Mouse (Mus musculus) midbrain, postnatal 0 days (tissue): ENCODE results near the gene Rem1. TPM values are rescaled to one million over a fixed set of nuclear protein-coding genes. Genes with fewer than 3 reads are reported as not detected.

Experiments
- ATAC-seq: fragments of 200-750 bp; cut with Nextera tagmentation; 2 replicates; pipeline ENCODE4 v1.8.0; 2017; ENCODE audit warnings: moderate number of reproducible peaks, mild to moderate bottlenecking, moderate TSS enrichment, moderate library complexity; ENCODE audit not compliant: low FRiP score
- DNase-seq: peaks from one replicate; pipeline ENCODE4 v3.0.0-alpha.2; 2015; ENCODE audit warnings: low spot score
- H3K27ac ChIP-seq: fragments of 300-500 bp; sonication (generic); 2 replicates; pipeline ENCODE4 v1.5.1; 2014; ENCODE audit warnings: low read depth, mild to moderate bottlenecking, low read length, mixed read lengths
- H3K27me3 ChIP-seq: fragments of 300-500 bp; sonication (generic); 2 replicates; pipeline ENCODE4 v1.6.1; 2014; ENCODE audit warnings: low read length, control low read depth, mixed read lengths; ENCODE audit not compliant: insufficient read depth
- H3K36me3 ChIP-seq: fragments of 300-500 bp; sonication (generic); 2 replicates; pipeline ENCODE4 v1.6.1; 2014; ENCODE audit warnings: low read length, control low read depth, mixed read lengths; ENCODE audit not compliant: insufficient read depth
- H3K4me1 ChIP-seq: fragments of 300-500 bp; sonication (generic); 2 replicates; pipeline ENCODE4 v1.6.1; 2014; ENCODE audit warnings: mild to moderate bottlenecking, control low read depth, antibody characterized with exemption, low read length, mixed read lengths; ENCODE audit not compliant: insufficient read depth
- H3K4me2 ChIP-seq: fragments of 300-500 bp; sonication (generic); 2 replicates; pipeline ENCODE4 v1.6.1; 2014; ENCODE audit warnings: low read depth, mild to moderate bottlenecking, low read length, mixed read lengths; ENCODE audit not compliant: poor library complexity, severe bottlenecking
- H3K4me3 ChIP-seq: fragments of 300-500 bp; sonication (generic); 2 replicates; pipeline ENCODE4 v1.5.1; 2014; ENCODE audit warnings: low read depth, mild to moderate bottlenecking, low read length, moderate library complexity
- H3K9ac ChIP-seq: fragments of 300-500 bp; sonication (generic); replicated peaks from 2 replicates; pipeline ENCODE4 v1.6.1; 2014; ENCODE audit warnings: mild to moderate bottlenecking, low read length, moderate library complexity, mixed read lengths; ENCODE audit not compliant: poor library complexity, severe bottlenecking
- H3K9me3 ChIP-seq: fragments of 300-500 bp; sonication (generic); 2 replicates; pipeline ENCODE4 v1.6.1; 2016; ENCODE audit warnings: low read length, control low read depth
- CTCF ChIP-seq: IDR thresholded peaks from 2 replicates; pipeline ENCODE4 v1.5.1; 2016; ENCODE audit warnings: antibody characterized with exemption, mild to moderate bottlenecking
- whole genome bisulfite sequencing: fragments of 180-500 bp; shearing (Covaris S2); extraction: QIAGEN DNeasy Blood & Tissue Kit; methylation state at CpG from one replicate; pipeline ENCODE4 v1.1.7; 2014; 5-methylcytosine and 5-hydroxymethylcytosine counted together
- polyA plus RNA-seq: library from polyadenylated mRNA; unstranded; fragments of >200 nt; fragmentation: Nextera tagmentation; extraction: Ambion mirVana; gene quantifications from 2 replicates; pipeline ENCODE4 v1.2.1, GENCODE M21; 2015
- total RNA-seq: library from RNA; depleted of rRNA; stranded (reverse); fragments of >200 nt; gene quantifications from 2 replicates; pipeline ENCODE4 v1.2.3, GENCODE M21; 2014; rRNA removed

Rem1 gene
- total and polyA plus RNA-seq, 2 experiments from 2014 or later, result 0.16 to 0.94 TPM

- DNase-seq (no peak), ATAC-seq (no peak)
- Histone ChIP-seq H3K4me3 (no peak overlapping the region), H3K9ac (no peak overlapping the region), H3K27ac (no peak overlapping the region), H3K4me2 (no peak overlapping the region), H3K27me3 (no peaks in the 10 kb centered on the region), H3K4me1 (peaks cover 15% of the 10 kb centered on the region), H3K36me3 (peaks cover 19% of the 10 kb centered on the region), H3K9me3 (no peaks in the 10 kb centered on the region)
- WGBS, result 85% methylated on average over 11 of the region's 11 CpGs
- no peak for TF ChIP-seq CTCF
These were observed 47.4 kb downstream of the Rem1 start for GRCm38 (mm10) chr2:152674148-152674547.

GRCm38 (mm10) chr2:152675252-152675791 lies 48.6 kb downstream of the Rem1 start:
- Histone ChIP-seq H3K4me3 (no peak overlapping the region), H3K4me2 (no peak overlapping the region), H3K27ac (no peak overlapping the region), H3K4me1 (peaks cover 15% of the 10 kb centered on the region), H3K9me3 (no peaks in the 10 kb centered on the region), H3K27me3 (no peaks in the 10 kb centered on the region), H3K36me3 (peaks cover 31% of the 10 kb centered on the region), H3K9ac (no peak overlapping the region)
- ATAC-seq (no peak), DNase-seq (no peak)
- WGBS, result 87% methylated on average over 13 of the region's 13 CpGs
- no peak for TF ChIP-seq CTCF

GRCm38 (mm10) chr2:152678302-152678701 lies 51.6 kb downstream of the Rem1 start:
- peaks cover 52% of the 10 kb centered on the region for H3K36me3 ChIP-seq
- DNase-seq (peak; percentile 84), ATAC-seq (peak; percentile 71; the same call in 1 of the 2 replicates)

GRCm38 (mm10) chr2:152678925-152679324 lies 52.2 kb downstream of the Rem1 start:
- DNase-seq, result no peak
- no peak for ATAC-seq
- Histone ChIP-seq H3K27me3 (no peaks in the 10 kb centered on the region), H3K4me3 (no peak overlapping the region), H3K4me2 (no peak overlapping the region), H3K36me3 (peaks cover 59% of the 10 kb centered on the region), H3K9ac (no peak overlapping the region), H3K9me3 (no peaks in the 10 kb centered on the region), H3K4me1 (0 out of 2 replicates have a peak, but pooled peaks cover 3% of the 10 kb centered on the region), H3K27ac (no peak overlapping the region)
- TF ChIP-seq CTCF, result no peak
- 80% methylated on average over 5 of the region's 5 CpGs for WGBS

More at GRCm38 (mm10) chr2:152678302-152678701, 51.6 kb downstream of the Rem1 start:
- TF ChIP-seq CTCF, result peak; percentile 92
- Histone ChIP-seq H3K9ac (no peak overlapping the region), H3K4me1 (0 out of 2 replicates have a peak, but pooled peaks cover 3% of the 10 kb centered on the region), H3K4me3 (no peak overlapping the region), H3K4me2 (no peak overlapping the region), H3K9me3 (no peaks in the 10 kb centered on the region), H3K27ac (no peak overlapping the region), H3K27me3 (no peaks in the 10 kb centered on the region)
- 40% methylated on average over 3 of the region's 3 CpGs for WGBS

- Histone ChIP-seq H3K27ac (0 out of 2 replicates have a peak overlapping the region, but pooled peaks have one; percentile 26), H3K4me2 (no peak overlapping the region), H3K4me1 (no peaks in the 10 kb centered on the region), H3K36me3 (peaks cover 68% of the 10 kb centered on the region), H3K4me3 (no peak overlapping the region), H3K9me3 (no peaks in the 10 kb centered on the region), H3K9ac (no peak overlapping the region), H3K27me3 (no peaks in the 10 kb centered on the region)
- peak; percentile 44 for ATAC-seq
- peak; percentile 71 for DNase-seq
- 69% methylated on average over 8 of the region's 8 CpGs for WGBS
- no peak for TF ChIP-seq CTCF
These were observed 53.1 kb downstream of the Rem1 start for GRCm38 (mm10) chr2:152679701-152680355.

GRCm38 (mm10) chr2:152683086-152683485 lies 56.3 kb downstream of the Rem1 start:
- H3K27me3 ChIP-seq, result no peaks in the 10 kb centered on the region
- no peak overlapping the region for H3K27ac ChIP-seq
- H3K4me1 ChIP-seq, result no peaks in the 10 kb centered on the region
- no peak for ATAC-seq
- H3K36me3 ChIP-seq, result peaks cover 81% of the 10 kb centered on the region
- H3K4me2 ChIP-seq, result no peak overlapping the region
- no peak overlapping the region for H3K4me3 ChIP-seq
- no peak overlapping the region for H3K9ac ChIP-seq
- TF ChIP-seq CTCF, result no peak
- no peaks in the 10 kb centered on the region for H3K9me3 ChIP-seq
- DNase-seq, result no peak
- 94% methylated on average over 5 of the region's 5 CpGs for WGBS

Other genes with a start within 250 kb of the Rem1 start
- gene Sox12, start 228.9 kb upstream of the Rem1 start, total RNA-seq, result 45.3 and 55.7 TPM in 2 replicates
- 9.4 and 10.8 TPM in 2 replicates for gene Sox12, start 228.9 kb upstream of the Rem1 start, polyA plus RNA-seq
- gene Zcchc3, start 211.9 kb upstream of the Rem1 start, total RNA-seq, result 15.1 and 15.2 TPM in 2 replicates
- gene Zcchc3, start 211.9 kb upstream of the Rem1 start, polyA plus RNA-seq, result 13.9 and 16.6 TPM in 2 replicates
- 0.94 and 1.8 TPM in 2 replicates for gene 6820408C15Rik, start 211.4 kb upstream of the Rem1 start, total RNA-seq
- gene 6820408C15Rik, start 211.4 kb upstream of the Rem1 start, polyA plus RNA-seq, result 3.3 and 4.9 TPM in 2 replicates
- not detected in 2 replicates for gene Defb23, start 162.3 kb upstream of the Rem1 start, total RNA-seq
- not detected in 2 replicates for gene Defb23, start 162.3 kb upstream of the Rem1 start, polyA plus RNA-seq
- not detected in 2 replicates for gene Defb20, start 149.9 kb upstream of the Rem1 start, total RNA-seq
- gene Defb20, start 149.9 kb upstream of the Rem1 start, polyA plus RNA-seq, result not detected in 2 replicates
- gene Defb22, start 136.8 kb upstream of the Rem1 start, total RNA-seq, result not detected in 2 replicates
- not detected in 2 replicates for gene Defb22, start 136.8 kb upstream of the Rem1 start, polyA plus RNA-seq
- not detected in 2 replicates for gene Defb26, start 115.3 kb upstream of the Rem1 start, total RNA-seq
- not detected in 2 replicates for gene Defb26, start 115.3 kb upstream of the Rem1 start, polyA plus RNA-seq
- gene Defb28, start 108.7 kb upstream of the Rem1 start, total RNA-seq, result not detected in 2 replicates
- not detected in 2 replicates for gene Defb28, start 108.7 kb upstream of the Rem1 start, polyA plus RNA-seq
- not detected in 2 replicates for gene Defb29, start 86.9 kb upstream of the Rem1 start, total RNA-seq
- not detected in 2 replicates for gene Defb29, start 86.9 kb upstream of the Rem1 start, polyA plus RNA-seq
- not detected in 2 replicates for gene Gm17416, start 57.6 kb upstream of the Rem1 start, total RNA-seq
- gene Gm17416, start 57.6 kb upstream of the Rem1 start, polyA plus RNA-seq, result not detected in 2 replicates
- not detected in 2 replicates for gene Defb21, start 54.2 kb upstream of the Rem1 start, total RNA-seq
- gene Defb21, start 54.2 kb upstream of the Rem1 start, polyA plus RNA-seq, result not detected in 2 replicates
- gene Defb19, start 46.6 kb upstream of the Rem1 start, total RNA-seq, result not detected in 2 replicates
- not detected in 2 replicates for gene Defb19, start 46.6 kb upstream of the Rem1 start, polyA plus RNA-seq
- gene Defb45, start 27.6 kb upstream of the Rem1 start, total RNA-seq, result not detected in 2 replicates
- not detected in 2 replicates for gene Defb45, start 27.6 kb upstream of the Rem1 start, polyA plus RNA-seq
- not detected in 2 replicates for gene Defb36, start 22.6 kb upstream of the Rem1 start, total RNA-seq
- gene Defb36, start 22.6 kb upstream of the Rem1 start, polyA plus RNA-seq, result not detected in 2 replicates
- not detected in 2 replicates for gene Defb25, start 3.9 kb upstream of the Rem1 start, total RNA-seq
- gene Defb25, start 3.9 kb upstream of the Rem1 start, polyA plus RNA-seq, result 0.79 and 1.2 TPM in 2 replicates
- 166 and 173 TPM in 2 replicates for gene H13, start 42.5 kb downstream of the Rem1 start, total RNA-seq
- 175 and 182 TPM in 2 replicates for gene H13, start 42.5 kb downstream of the Rem1 start, polyA plus RNA-seq
- gene Mcts2, start 60.1 kb downstream of the Rem1 start, total RNA-seq, result 14.5 and 21.8 TPM in 2 replicates
- 28.0 and 28.1 TPM in 2 replicates for gene Mcts2, start 60.1 kb downstream of the Rem1 start, polyA plus RNA-seq
- 69.6 and 71.7 TPM in 2 replicates for gene Id1, start 109.3 kb downstream of the Rem1 start, total RNA-seq
- gene Id1, start 109.3 kb downstream of the Rem1 start, polyA plus RNA-seq, result 52.6 and 58.3 TPM in 2 replicates
- gene Cox4i2, start 127.2 kb downstream of the Rem1 start, total RNA-seq, result 2.0 and 6.8 TPM in 2 replicates
- gene Cox4i2, start 127.2 kb downstream of the Rem1 start, polyA plus RNA-seq, result 3.3 and 4.5 TPM in 2 replicates
- 124 and 133 TPM in 2 replicates for gene Bcl2l1, start 204.8 kb downstream of the Rem1 start, total RNA-seq
- gene Bcl2l1, start 204.8 kb downstream of the Rem1 start, polyA plus RNA-seq, result 150 and 158 TPM in 2 replicates
- 4.2 and 4.7 TPM in 2 replicates for gene Tpx2, start 221.0 kb downstream of the Rem1 start, total RNA-seq
- 4.6 and 4.8 TPM in 2 replicates for gene Tpx2, start 221.0 kb downstream of the Rem1 start, polyA plus RNA-seq